Mouse (Mus musculus) CH12.LX (cell line): ENCODE results near the gene Syngap1. TPM values are rescaled to one million over a fixed set of nuclear protein-coding genes. Genes with fewer than 3 reads are reported as not detected.
A peak's percentile ranks its signal among the peaks of the same experiment; 100 is the strongest.

ENCODE experiments used
- DNase-seq: peaks from one replicate; pipeline ENCODE4 v3.0.0-alpha.2; 2013; ENCODE audit errors: extremely low read depth
- H3K27ac ChIP-seq: 2 replicates; pipeline ENCODE4 v1.5.1; 2012; ENCODE audit warnings: low read depth, mild to moderate bottlenecking, control low read depth, moderate library complexity; ENCODE audit not compliant: insufficient read depth
- H3K27me3 ChIP-seq: replicated peaks from 2 replicates; pipeline ENCODE3; 2012; ENCODE audit warnings: inconsistent platforms
- H3K36me3 ChIP-seq, 2 experiments: replicated peaks in 1 of 2; 2 replicates each; pipeline versions ENCODE3 to v1.6.1; 2012; ENCODE audit warnings: inconsistent platforms in 1 of 2, low read length in 1 of 2, mild to moderate bottlenecking in 1 of 2, mixed read lengths in 1 of 2, moderate library complexity in 1 of 2; ENCODE audit not compliant: control insufficient read depth in 1 of 2, insufficient read depth in 1 of 2
- H3K4me1 ChIP-seq, 2 experiments: 2 replicates each; pipeline ENCODE4 v1.6.1; 2012; ENCODE audit warnings: inconsistent platforms in 1 of 2, moderate library complexity in 1 of 2; ENCODE audit not compliant: insufficient read depth in 2 of 2, control insufficient read depth in 1 of 2
- H3K4me2 ChIP-seq: 2 replicates; pipeline ENCODE4 v1.6.1; 2012; ENCODE audit warnings: low read depth, mild to moderate bottlenecking, control low read depth; ENCODE audit not compliant: poor library complexity, insufficient read depth, severe bottlenecking
- H3K4me3 ChIP-seq, 3 experiments: fragments of 150-350 bp in 1 of 3; sonication (generic) in 1 of 3; replicated peaks in 1 of 3; 2 replicates each; pipeline versions ENCODE3 to v1.5.1; 2011 to 2012; ENCODE audit warnings: low read depth in 2 of 3, low read length in 2 of 3, mild to moderate bottlenecking in 2 of 3, moderate library complexity in 2 of 3, control low read depth in 1 of 3, improper control_type of control experiment in 1 of 3, inconsistent platforms in 1 of 3, mixed read lengths in 1 of 3; ENCODE audit not compliant: poor library complexity in 1 of 3
- H3K79me2 ChIP-seq: replicated peaks from 2 replicates; pipeline ENCODE4 v1.6.1; 2012; ENCODE audit warnings: mild to moderate bottlenecking, moderate library complexity; ENCODE audit not compliant: control insufficient read depth, poor library complexity, insufficient read depth, severe bottlenecking; ENCODE audit errors: extremely low read depth
- H3K9ac ChIP-seq: 2 replicates; pipeline ENCODE4 v1.6.1; 2012; ENCODE audit warnings: low read depth, mild to moderate bottlenecking, control low read depth, moderate library complexity; ENCODE audit not compliant: insufficient read depth
- H3K9me3 ChIP-seq: replicated peaks from 2 replicates; pipeline ENCODE3; 2012; ENCODE audit warnings: low read length, inconsistent platforms, mixed read lengths
- BHLHE40 ChIP-seq: IDR thresholded peaks from 2 replicates; pipeline ENCODE4 v1.6.1; 2011; ENCODE audit warnings: mild to moderate bottlenecking, low read depth, low read length, improper control_type of control experiment
- CHD1 ChIP-seq: IDR thresholded peaks from 2 replicates; pipeline ENCODE4 v1.6.1; 2012; ENCODE audit warnings: low read depth, low read length, improper control_type of control experiment, inconsistent platforms
- CHD2 ChIP-seq: IDR thresholded peaks from 2 replicates; pipeline ENCODE4 v1.6.1; 2011; ENCODE audit warnings: low read length, improper control_type of control experiment
- CTCF ChIP-seq, 2 experiments: IDR thresholded peaks in 1 of 2; conservative IDR thresholded peaks in 1 of 2; 2 replicates each; pipeline ENCODE4 v1.5.1; 2011 to 2012; ENCODE audit warnings: low read depth in 2 of 2, low read length in 2 of 2, improper control_type of control experiment in 1 of 2, inconsistent platforms in 1 of 2, mild to moderate bottlenecking in 1 of 2, moderate library complexity in 1 of 2
- ELF1 ChIP-seq: IDR thresholded peaks from 2 replicates; pipeline ENCODE4 v1.6.1; 2014; ENCODE audit warnings: low read depth, mild to moderate bottlenecking, inconsistent platforms, low read length, improper control_type of control experiment
- EP300 ChIP-seq: IDR thresholded peaks from 2 replicates; pipeline ENCODE4 v1.6.1; 2011; ENCODE audit warnings: low read length, improper control_type of control experiment
- GABPA ChIP-seq: IDR thresholded peaks from 2 replicates; pipeline ENCODE4 v1.6.1; 2012; ENCODE audit warnings: low read depth, low read length, improper control_type of control experiment, inconsistent platforms; ENCODE audit not compliant: insufficient replicate concordance
- HCFC1 ChIP-seq: IDR thresholded peaks from 2 replicates; pipeline ENCODE4 v1.6.1; 2012; ENCODE audit warnings: low read depth, mild to moderate bottlenecking, inconsistent platforms, low read length, improper control_type of control experiment
- JUND ChIP-seq: conservative IDR thresholded peaks from 2 replicates; pipeline ENCODE4 v1.6.1; 2011; ENCODE audit warnings: low read depth, low read length, improper control_type of control experiment
- MAX ChIP-seq: IDR thresholded peaks from 2 replicates; pipeline ENCODE4 v1.6.1; 2011; ENCODE audit warnings: low read length, improper control_type of control experiment
- MAZ ChIP-seq: IDR thresholded peaks from 2 replicates; pipeline ENCODE4 v1.6.1; 2012; ENCODE audit warnings: low read depth, mild to moderate bottlenecking, inconsistent platforms, low read length, improper control_type of control experiment, moderate library complexity
- MXI1 ChIP-seq: IDR thresholded peaks from 2 replicates; pipeline ENCODE4 v1.6.1; 2011; ENCODE audit warnings: mild to moderate bottlenecking, low read depth, low read length, improper control_type of control experiment
- MYC ChIP-seq: IDR thresholded peaks from 2 replicates; pipeline ENCODE4 v1.6.1; 2011; ENCODE audit warnings: low read depth, mild to moderate bottlenecking, improper control_type of control experiment, low read length
- NELFE ChIP-seq: IDR thresholded peaks from 2 replicates; pipeline ENCODE4 v1.6.1; 2011; ENCODE audit warnings: low read depth, low read length, improper control_type of control experiment
- NRF1 ChIP-seq: IDR thresholded peaks from 2 replicates; pipeline ENCODE4 v1.6.1; 2014; ENCODE audit warnings: low read depth, mild to moderate bottlenecking, inconsistent platforms, low read length, improper control_type of control experiment, moderate library complexity
- POLR2AphosphoS2 ChIP-seq: IDR thresholded peaks from 2 replicates; pipeline ENCODE4 v1.6.1; 2011; ENCODE audit warnings: low read depth, low read length, improper control_type of control experiment
- RAD21 ChIP-seq: IDR thresholded peaks from 2 replicates; pipeline ENCODE4 v1.6.1; 2011; ENCODE audit warnings: low read depth, mild to moderate bottlenecking, low read length, improper control_type of control experiment, moderate library complexity
- SMC3 ChIP-seq: IDR thresholded peaks from 2 replicates; pipeline ENCODE4 v1.6.1; 2011; ENCODE audit warnings: low read depth, low read length, improper control_type of control experiment
- ZC3H11A ChIP-seq: IDR thresholded peaks from 2 replicates; pipeline ENCODE4 v1.6.1; 2012; ENCODE audit warnings: low read depth, mild to moderate bottlenecking, inconsistent platforms, low read length, improper control_type of control experiment
- dilution Hi-C: fragments of 300-500 bp; cut with MboI; formaldehyde crosslinking; loops from 2 replicates; pipeline ENCODE4 v1.14.3; 2020; ENCODE audit warnings: low sequenced_read_pairs; ENCODE audit not compliant: extremely low pct_unique_long_range_greater_than_20kb, extremely low pct_ligation_motif_present
- in situ Hi-C: fragments of 300-500 bp; cut with MboI; formaldehyde crosslinking; loops from 3 replicates; pipeline ENCODE4 v1.14.3; 2019; ENCODE audit warnings: low sequenced_read_pairs, low pct_ligation_motif_present, low pct_unique_long_range_greater_than_20kb, mixed read lengths
- polyA plus RNA-seq: library from polyadenylated mRNA; unstranded; fragments of >175 nt; gene quantifications from 2 replicates; pipeline ENCODE4 v1.2.1, GENCODE M21; 2012; ENCODE audit warnings: low read depth; ENCODE audit not compliant: insufficient read length
- total RNA-seq, 2 experiments: library from RNA; depleted of rRNA; stranded (reverse); fragments of 300-350 nt in 1 of 2; fragments of >200 nt in 1 of 2; gene quantifications; 2 replicates each; pipeline ENCODE4 v1.2.3; 2012 to 2014

The Syngap1 gene
- total and polyA plus RNA-seq, 3 experiments: 1.3 to 2.4 TPM; not detected in 1

DNA sequence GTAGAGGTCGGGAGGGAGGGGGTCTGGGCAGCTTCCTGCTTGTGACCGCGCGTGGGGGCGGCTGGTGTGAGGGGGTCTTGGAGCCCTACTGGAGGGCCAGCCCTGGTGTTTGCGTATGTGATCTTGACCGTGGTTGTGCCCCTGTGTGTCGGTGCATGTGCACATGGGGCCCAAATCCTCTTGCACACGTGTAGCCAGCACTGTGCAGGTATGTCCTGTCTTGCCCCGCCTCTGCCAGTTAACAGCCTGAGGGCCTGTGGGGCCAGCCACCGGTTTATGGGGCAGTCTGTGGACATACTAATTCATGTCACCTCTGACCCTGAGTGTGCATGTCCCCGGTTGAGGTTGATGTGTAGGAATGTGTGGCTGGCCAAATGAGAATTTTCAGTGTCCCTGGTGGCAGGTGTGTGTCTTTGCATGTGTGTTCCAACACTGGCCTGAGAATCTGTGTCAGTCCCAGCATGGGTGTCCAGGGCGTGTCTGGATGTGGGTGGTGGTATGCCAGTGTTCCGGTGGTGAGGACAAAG lies 8.1 kb downstream of the Syngap1 start:
- TF ChIP-seq MAX: 0 out of 2 replicates have a peak, but pooled peaks have one; percentile 27
- TF ChIP-seq BHLHE40: peak; percentile 29; the same call in 1 of the 2 replicates
- 0 out of 2 replicates have a peak, but pooled peaks have one; percentile 36 for TF ChIP-seq MXI1
- peak in 1 of 2 experiments; percentile 42; a peak in 2 of 4 replicates for TF ChIP-seq CTCF (conservative IDR thresholded peaks at IDR 0.05 in 1 of 2, IDR thresholded peaks at IDR 0.05 in 1 of 2; ENCODE audit: low read depth in 2 of 2, low read length in 2 of 2)
- TF ChIP-seq HCFC1: no peak
- TF ChIP-seq, all 38 proteins: peak for 4
- Histone ChIP-seq H3K79me2 (no peaks in the 10 kb centered on the region), H3K27ac (no peak overlapping the region), H3K4me3 (peak overlapping the region in 1 of 3 experiments; percentile 45), H3K4me2 (peak overlapping the region; percentile 58; the same call in 1 of the 2 replicates), H3K27me3 (peaks cover 86% of the 10 kb centered on the region), H3K9me3 (no peaks in the 10 kb centered on the region), H3K4me1 (peaks cover 6 to 10% of the 10 kb centered on the region in 2 experiments; a peak in 3 of 4 replicates), H3K9ac (no peak overlapping the region; the same call in 1 of the 2 replicates), H3K36me3 (no peaks in the 10 kb centered on the region)
- dilution Hi-C loops: no loop called here
- no peak for DNase-seq
- in situ Hi-C loops: no loop called here

DNA sequence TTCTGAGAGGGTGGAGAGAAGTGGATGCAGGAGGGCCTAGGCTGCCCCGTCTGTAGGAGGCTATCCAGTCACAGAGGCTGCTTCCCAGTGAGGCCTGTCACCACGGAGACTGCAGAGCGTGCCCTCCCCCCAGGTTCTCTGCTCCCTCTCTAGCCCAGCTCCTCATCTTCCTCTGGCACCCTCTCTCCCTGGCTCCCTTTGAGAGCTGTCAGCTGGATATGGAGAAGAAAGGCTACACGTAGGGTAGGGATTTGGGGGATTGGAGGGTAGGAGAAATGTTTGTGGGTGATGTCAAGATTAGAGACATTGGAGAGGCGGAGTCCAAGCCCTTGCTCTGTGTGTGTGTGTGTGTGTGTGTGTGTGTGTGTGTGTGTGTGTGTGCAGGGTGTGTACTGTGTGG lies 8.8 kb downstream of the Syngap1 start:
- TF ChIP-seq MAX (no peak), SMC3 (no peak), JUND (no peak), ZC3H11A (no peak)
- in situ Hi-C loops: no loop called here
- DNase-seq: no peak
- H3K27ac ChIP-seq: no peak overlapping the region
- H3K4me1 ChIP-seq: peaks cover 3 to 7% of the 10 kb centered on the region in 2 experiments; a peak in 3 of 4 replicates
- H3K36me3 ChIP-seq: peaks cover 0 to under 1% of the 10 kb centered on the region in 2 experiments
- H3K79me2 ChIP-seq: no peaks in the 10 kb centered on the region
- no peak overlapping the region for H3K9ac ChIP-seq
- no peak overlapping the region for H3K4me2 ChIP-seq
- H3K4me3 ChIP-seq: no peak overlapping the region
- dilution Hi-C loops: no loop called here
- no peaks in the 10 kb centered on the region for H3K9me3 ChIP-seq
- H3K27me3 ChIP-seq: peaks cover 81% of the 10 kb centered on the region

DNA sequence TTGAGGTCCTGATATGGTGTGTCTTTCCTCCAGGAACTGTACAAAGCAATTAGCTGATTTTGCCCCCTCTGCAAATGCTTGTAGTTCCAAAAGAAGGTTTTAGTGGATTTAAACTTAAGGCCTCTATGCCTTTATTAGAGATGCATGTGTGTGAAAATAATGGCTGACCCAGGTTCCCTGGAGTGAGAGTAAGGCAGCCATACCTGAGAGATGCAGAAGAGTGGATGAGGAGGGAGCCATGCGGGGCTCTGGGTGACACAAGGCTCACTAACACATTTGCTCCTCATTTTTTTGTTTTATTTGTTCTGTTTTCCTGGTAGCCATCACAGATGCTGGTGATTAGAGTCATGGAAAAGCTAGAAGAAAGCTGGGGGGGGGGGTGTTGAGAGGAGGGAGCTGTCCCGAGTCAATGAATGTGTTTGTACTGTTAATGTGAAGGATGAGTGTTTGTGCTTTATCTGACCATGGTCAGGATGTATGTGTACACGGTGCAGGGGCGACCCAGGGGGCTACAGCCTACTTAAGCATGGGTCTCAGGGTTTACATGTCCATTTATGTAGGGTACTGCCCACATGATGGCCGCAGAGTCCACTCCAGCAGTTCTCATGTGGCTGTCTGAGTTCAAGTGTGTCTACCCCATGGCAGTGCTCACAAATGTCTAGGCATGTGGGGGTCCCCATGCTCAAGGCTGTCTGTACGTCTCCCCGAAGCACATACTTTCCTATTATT lies 9.7 kb downstream of the Syngap1 start:
- in situ Hi-C loops (no loop called here), dilution Hi-C loops (no loop called here)
- no peaks in the 10 kb centered on the region for H3K9me3 ChIP-seq
- TF ChIP-seq ELF1 (no peak), EP300 (no peak), NRF1 (no peak), RAD21 (no peak), MYC (no peak), SMC3 (no peak), MAZ (no peak), NELFE (no peak), MAX (no peak), GABPA (no peak), CHD1 (no peak), POLR2AphosphoS2 (no peak), CHD2 (no peak)
- H3K4me1 ChIP-seq: peaks cover 3 to 7% of the 10 kb centered on the region in 2 experiments; a peak in 3 of 4 replicates
- H3K79me2 ChIP-seq: no peaks in the 10 kb centered on the region
- DNase-seq: no peak
- H3K27me3 ChIP-seq: peaks cover 74% of the 10 kb centered on the region
- peaks cover 0 to 2% of the 10 kb centered on the region in 2 experiments for H3K36me3 ChIP-seq
- no peak overlapping the region for H3K9ac ChIP-seq
- H3K4me3 ChIP-seq: no peak overlapping the region
- H3K4me2 ChIP-seq: no peak overlapping the region
- H3K27ac ChIP-seq: no peak overlapping the region
